Comparison of ENCODE assay signal across 14 mouse cellular contexts in the genomic region with DNA sequence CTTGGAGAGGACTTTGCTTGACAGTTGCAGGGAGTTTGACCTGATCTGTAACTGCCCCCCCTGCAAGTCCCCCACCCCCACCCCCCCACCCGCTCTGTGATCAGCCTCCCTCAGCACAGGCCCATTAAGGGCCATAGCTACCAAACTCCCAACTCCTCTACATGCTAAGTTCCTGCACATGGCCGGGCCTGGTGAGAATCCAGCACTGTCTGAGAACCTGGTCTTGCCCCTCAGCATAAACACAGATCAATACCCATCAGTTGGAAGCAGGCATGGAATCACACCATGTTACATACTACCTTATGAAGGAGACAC. TPM values are rescaled to one million over a fixed set of nuclear protein-coding genes. Genes with fewer than 3 reads are reported as not detected.
DNase-seq lines count a peak whose midpoint lies in the region; ATAC-seq lines count a peak whose summit lies in the region.
"Had no signal": no experiment of that assay in that cellular context is flagged by ENCODE, and none has a peak within 500 bp of the region (broad histone marks: within the 10 kb centered on the region; RNA-seq: fewer than 3 reads in every experiment).

No protein-coding gene starts in this region.

- H3K4me3 ChIP-seq in embryonic facial prominence, embryonic 11.5 days (ENCODE audit: low read depth, low read length), result no peak overlapping the region
- no peak overlapping the region for H3K4me3 ChIP-seq in embryonic facial prominence, embryonic 10.5 days
- no peak overlapping the region for H3K4me3 ChIP-seq in hindbrain, embryonic 15.5 days
- H3K4me3 ChIP-seq in hindbrain, embryonic 10.5 days, result no peak overlapping the region
- H3K4me3 ChIP-seq in liver, embryonic 11.5 days (ENCODE audit: low read depth, low read length), result no peak overlapping the region
- H3K4me3 ChIP-seq in neural tube, embryonic 12.5 days, result no peak overlapping the region
- no peak overlapping the region for H3K4me3 ChIP-seq in neural tube, embryonic 15.5 days (replicated peaks)
- H3K4me3 ChIP-seq: embryonic facial prominence, embryonic 15.5 days; gastrocnemius, adult 2 months; neural tube, embryonic 13.5 days had no signal

- H3K27ac ChIP-seq in embryonic facial prominence, embryonic 11.5 days (replicated peaks; ENCODE audit: low read depth, low read length), result no peak overlapping the region
- H3K27ac ChIP-seq in embryonic facial prominence, embryonic 10.5 days (replicated peaks), result no peak overlapping the region
- no peak overlapping the region for H3K27ac ChIP-seq in hindbrain, embryonic 15.5 days (replicated peaks)
- H3K27ac ChIP-seq in hindbrain, embryonic 10.5 days, result no peak overlapping the region
- H3K27ac ChIP-seq in liver, embryonic 11.5 days (ENCODE audit: low read depth, low read length), result no peak overlapping the region
- H3K27ac ChIP-seq in neural tube, embryonic 12.5 days, result no peak overlapping the region
- H3K27ac ChIP-seq in neural tube, embryonic 15.5 days (replicated peaks), result no peak overlapping the region
- H3K27ac ChIP-seq: embryonic facial prominence, embryonic 15.5 days; neural tube, embryonic 13.5 days had no signal

- peak; percentile 21; the same call in 1 of the 2 replicates for ATAC-seq in embryonic facial prominence, embryonic 11.5 days (replicated peaks; ENCODE audit: insufficient number of reproducible peaks, low FRiP score, low TSS enrichment, low read depth)
- ATAC-seq in hindbrain, embryonic 15.5 days (ENCODE audit: low FRiP score, low read depth), result peak; percentile 63; the same call in 1 of the 2 replicates
- ATAC-seq in liver, embryonic 11.5 days (replicated peaks; ENCODE audit: low FRiP score), result 0 out of 2 replicates have a peak, but pooled peaks have one; percentile 9
- ATAC-seq in neural tube, embryonic 12.5 days (ENCODE audit: low FRiP score, low read depth), result peak; percentile 10; the same call in 1 of the 2 replicates
- ATAC-seq in neural tube, embryonic 15.5 days (ENCODE audit: low FRiP score), result no peak
- ATAC-seq: activated CD4-positive, CD25-positive, alpha-beta regulatory T cell, adult 4 months had no signal

- no peak overlapping the region for H3K9ac ChIP-seq in embryonic facial prominence, embryonic 11.5 days (replicated peaks; ENCODE audit: low read length)
- no peak overlapping the region for H3K9ac ChIP-seq in hindbrain, embryonic 15.5 days
- no peak overlapping the region for H3K9ac ChIP-seq in liver, embryonic 11.5 days (ENCODE audit: low read depth, low read length)
- no peak overlapping the region for H3K9ac ChIP-seq in neural tube, embryonic 12.5 days
- no peak overlapping the region for H3K9ac ChIP-seq in neural tube, embryonic 15.5 days (replicated peaks)
- H3K9ac ChIP-seq: embryonic facial prominence, embryonic 15.5 days; lung, embryonic 14.5 days; neural tube, embryonic 13.5 days had no signal

- H3K4me1 ChIP-seq in embryonic facial prominence, embryonic 11.5 days (ENCODE audit: control insufficient read depth, insufficient read depth, low read length), result no peaks in the 10 kb centered on the region
- H3K4me1 ChIP-seq in embryonic facial prominence, embryonic 10.5 days, result no peaks in the 10 kb centered on the region
- no peaks in the 10 kb centered on the region for H3K4me1 ChIP-seq in hindbrain, embryonic 15.5 days (replicated peaks)
- no peaks in the 10 kb centered on the region for H3K4me1 ChIP-seq in hindbrain, embryonic 10.5 days (replicated peaks)
- H3K4me1 ChIP-seq in liver, embryonic 11.5 days (replicated peaks; ENCODE audit: control insufficient read depth, insufficient read depth, low read length), result peaks cover 3% of the 10 kb centered on the region; the same call in 1 of the 2 replicates
- H3K4me1 ChIP-seq in neural tube, embryonic 12.5 days, result no peaks in the 10 kb centered on the region
- H3K4me1 ChIP-seq in neural tube, embryonic 15.5 days, result no peaks in the 10 kb centered on the region
- H3K4me1 ChIP-seq: embryonic facial prominence, embryonic 15.5 days; neural tube, embryonic 13.5 days had no signal

- H3K27me3 ChIP-seq in embryonic facial prominence, embryonic 11.5 days (ENCODE audit: control insufficient read depth, insufficient read depth, low read length), result no peaks in the 10 kb centered on the region
- no peaks in the 10 kb centered on the region for H3K27me3 ChIP-seq in embryonic facial prominence, embryonic 10.5 days (replicated peaks; ENCODE audit: low read depth, poor library complexity, severe bottlenecking)
- no peaks in the 10 kb centered on the region for H3K27me3 ChIP-seq in hindbrain, embryonic 15.5 days
- no peaks in the 10 kb centered on the region for H3K27me3 ChIP-seq in hindbrain, embryonic 10.5 days (ENCODE audit: insufficient read depth, poor library complexity, severe bottlenecking)
- H3K27me3 ChIP-seq in liver, embryonic 11.5 days (replicated peaks; ENCODE audit: control insufficient read depth, insufficient read depth, low read length), result no peaks in the 10 kb centered on the region
- no peaks in the 10 kb centered on the region for H3K27me3 ChIP-seq in neural tube, embryonic 12.5 days (replicated peaks)
- H3K27me3 ChIP-seq in neural tube, embryonic 15.5 days (replicated peaks), result no peaks in the 10 kb centered on the region
- H3K27me3 ChIP-seq: embryonic facial prominence, embryonic 15.5 days; neural tube, embryonic 13.5 days had no signal

- WGBS in embryonic facial prominence, embryonic 11.5 days, result 92% methylated on average over 2 of the region's 2 CpGs
- WGBS in embryonic facial prominence, embryonic 10.5 days, result 75% methylated on average over 2 of the region's 2 CpGs
- WGBS in hindbrain, embryonic 15.5 days, result 87% methylated on average over 2 of the region's 2 CpGs
- 88% methylated on average over 2 of the region's 2 CpGs for WGBS in hindbrain, embryonic 10.5 days
- WGBS in liver, embryonic 11.5 days, result 76% methylated on average over 2 of the region's 2 CpGs
- 84% methylated on average over 2 of the region's 2 CpGs for WGBS in neural tube, embryonic 12.5 days
- WGBS in neural tube, embryonic 15.5 days, result 90% methylated on average over 2 of the region's 2 CpGs

- H3K4me2 ChIP-seq in embryonic facial prominence, embryonic 11.5 days (ENCODE audit: low read depth, low read length), result no peak overlapping the region
- H3K4me2 ChIP-seq in hindbrain, embryonic 15.5 days, result no peak overlapping the region
- no peak overlapping the region for H3K4me2 ChIP-seq in liver, embryonic 11.5 days
- H3K4me2 ChIP-seq in neural tube, embryonic 12.5 days (replicated peaks), result no peak overlapping the region
- no peak overlapping the region for H3K4me2 ChIP-seq in neural tube, embryonic 15.5 days
- H3K4me2 ChIP-seq: embryonic facial prominence, embryonic 15.5 days; lung, embryonic 14.5 days; neural tube, embryonic 13.5 days had no signal

- no peaks in the 10 kb centered on the region for H3K9me3 ChIP-seq in embryonic facial prominence, embryonic 11.5 days (replicated peaks; ENCODE audit: control insufficient read depth, low read length)
- no peaks in the 10 kb centered on the region for H3K9me3 ChIP-seq in embryonic facial prominence, embryonic 10.5 days
- H3K9me3 ChIP-seq in hindbrain, embryonic 15.5 days, result no peaks in the 10 kb centered on the region
- no peaks in the 10 kb centered on the region for H3K9me3 ChIP-seq in hindbrain, embryonic 10.5 days
- H3K9me3 ChIP-seq in liver, embryonic 11.5 days (ENCODE audit: control insufficient read depth, low read length), result no peaks in the 10 kb centered on the region
- no peaks in the 10 kb centered on the region for H3K9me3 ChIP-seq in neural tube, embryonic 12.5 days
- no peaks in the 10 kb centered on the region for H3K9me3 ChIP-seq in neural tube, embryonic 15.5 days (replicated peaks)
- H3K9me3 ChIP-seq: embryonic facial prominence, embryonic 15.5 days; neural tube, embryonic 13.5 days had no signal

- H3K36me3 ChIP-seq in embryonic facial prominence, embryonic 11.5 days (replicated peaks; ENCODE audit: control insufficient read depth, insufficient read depth, low read depth, low read length), result peaks cover 11% of the 10 kb centered on the region
- peaks cover 99% of the 10 kb centered on the region for H3K36me3 ChIP-seq in embryonic facial prominence, embryonic 10.5 days (replicated peaks)
- H3K36me3 ChIP-seq in hindbrain, embryonic 15.5 days, result peaks cover 63% of the 10 kb centered on the region
- peaks cover 98% of the 10 kb centered on the region for H3K36me3 ChIP-seq in hindbrain, embryonic 10.5 days
- H3K36me3 ChIP-seq in liver, embryonic 11.5 days (ENCODE audit: control insufficient read depth, insufficient read depth, low read length), result peaks cover 27% of the 10 kb centered on the region
- H3K36me3 ChIP-seq in neural tube, embryonic 12.5 days, result peaks cover 76% of the 10 kb centered on the region
- H3K36me3 ChIP-seq in neural tube, embryonic 15.5 days, result peaks cover 67% of the 10 kb centered on the region

- no peak for DNase-seq in embryonic facial prominence, embryonic 11.5 days (ENCODE audit: low spot score)
- DNase-seq in embryonic facial prominence, embryonic 10.5 days (ENCODE audit: low spot score), result no peak
- no peak for DNase-seq in hindbrain, embryonic 10.5 days (ENCODE audit: low spot score)
- no peak for DNase-seq in liver, embryonic 11.5 days (ENCODE audit: low spot score)
- no peak for DNase-seq in liver
- DNase-seq: thymus, adult 18-20 months had no signal

RNA-seq across cellular contexts. Expression of gene Cpsf3, which starts 18.4 kb away (rescaled TPM):
- 145 and 148 TPM in 2 replicates for polyA plus RNA-seq in embryonic facial prominence, embryonic 11.5 days (2014; fragmentation: Nextera tagmentation; extraction: Ambion mirVana)
- 130 and 142 TPM in 2 replicates for polyA plus RNA-seq in embryonic facial prominence, embryonic 10.5 days (2016; fragmentation: Nextera tagmentation; extraction: Ambion mirVana)
- 86.7 and 87.1 TPM in 2 replicates for polyA plus RNA-seq in hindbrain, embryonic 15.5 days (2015; fragmentation: Nextera tagmentation; extraction: Ambion mirVana)
- polyA plus RNA-seq in hindbrain, embryonic 10.5 days (2016; fragmentation: Nextera tagmentation; extraction: Ambion mirVana), result 122 and 139 TPM in 2 replicates
- polyA plus RNA-seq in liver, embryonic 11.5 days (2014; fragmentation: Nextera tagmentation; extraction: Ambion mirVana), result 110 and 117 TPM in 2 replicates
- polyA plus RNA-seq in neural tube, embryonic 12.5 days (2016; fragmentation: Nextera tagmentation; extraction: Ambion mirVana), result 112 and 115 TPM in 2 replicates
- polyA plus RNA-seq in neural tube, embryonic 15.5 days (2015; fragmentation: Nextera tagmentation; extraction: Ambion mirVana), result 78.0 and 89.4 TPM in 2 replicates

RNA-seq across cellular contexts. Expression of gene Itgb1bp1, which starts 19.3 kb away (rescaled TPM):
- polyA plus RNA-seq in embryonic facial prominence, embryonic 11.5 days (2014; fragmentation: Nextera tagmentation; extraction: Ambion mirVana), result 49.5 and 50.5 TPM in 2 replicates
- 37.8 and 45.6 TPM in 2 replicates for polyA plus RNA-seq in embryonic facial prominence, embryonic 10.5 days (2016; fragmentation: Nextera tagmentation; extraction: Ambion mirVana)
- 35.6 and 39.3 TPM in 2 replicates for polyA plus RNA-seq in hindbrain, embryonic 15.5 days (2015; fragmentation: Nextera tagmentation; extraction: Ambion mirVana)
- polyA plus RNA-seq in hindbrain, embryonic 10.5 days (2016; fragmentation: Nextera tagmentation; extraction: Ambion mirVana), result 44.0 and 45.7 TPM in 2 replicates
- polyA plus RNA-seq in liver, embryonic 11.5 days (2014; fragmentation: Nextera tagmentation; extraction: Ambion mirVana), result 42.0 and 42.8 TPM in 2 replicates
- polyA plus RNA-seq in neural tube, embryonic 12.5 days (2016; fragmentation: Nextera tagmentation; extraction: Ambion mirVana), result 42.0 and 42.6 TPM in 2 replicates
- polyA plus RNA-seq in neural tube, embryonic 15.5 days (2015; fragmentation: Nextera tagmentation; extraction: Ambion mirVana), result 34.7 and 36.8 TPM in 2 replicates

RNA-seq across cellular contexts. Expression of gene Iah1, which starts 49.4 kb away (rescaled TPM):
- 54.3 and 60.8 TPM in 2 replicates for polyA plus RNA-seq in embryonic facial prominence, embryonic 11.5 days (2014; fragmentation: Nextera tagmentation; extraction: Ambion mirVana)
- 43.0 and 46.1 TPM in 2 replicates for polyA plus RNA-seq in embryonic facial prominence, embryonic 10.5 days (2016; fragmentation: Nextera tagmentation; extraction: Ambion mirVana)
- polyA plus RNA-seq in hindbrain, embryonic 15.5 days (2015; fragmentation: Nextera tagmentation; extraction: Ambion mirVana), result 30.2 and 30.9 TPM in 2 replicates
- polyA plus RNA-seq in hindbrain, embryonic 10.5 days (2016; fragmentation: Nextera tagmentation; extraction: Ambion mirVana), result 45.4 and 48.6 TPM in 2 replicates
- polyA plus RNA-seq in liver, embryonic 11.5 days (2014; fragmentation: Nextera tagmentation; extraction: Ambion mirVana), result 45.0 and 47.5 TPM in 2 replicates
- polyA plus RNA-seq in neural tube, embryonic 12.5 days (2016; fragmentation: Nextera tagmentation; extraction: Ambion mirVana), result 36.3 and 41.0 TPM in 2 replicates
- polyA plus RNA-seq in neural tube, embryonic 15.5 days (2015; fragmentation: Nextera tagmentation; extraction: Ambion mirVana), result 25.9 and 33.0 TPM in 2 replicates
